Mouse (Mus musculus): ENCODE measurements around the gene Rcvrn. TPM values are rescaled to one million over a fixed set of nuclear protein-coding genes. Genes with fewer than 3 reads are reported as not detected.

Gene Rcvrn
- total RNA-seq, 2 experiments from 2014 or later: not detected

- intact Hi-C loops (cut with DNase I): no loop called here
- DNase-seq: no peak
These were observed 43.2 kb downstream of the Rcvrn start for GRCm38 (mm10) chr11:67738345-67738744.

GRCm38 (mm10) chr11:67738846-67739490 is 43.8 kb downstream of the Rcvrn start:
- intact Hi-C loops (cut with DNase I): no loop called here
- no peak for DNase-seq

GRCm38 (mm10) chr11:67741569-67741968 is 46.4 kb downstream of the Rcvrn start:
- intact Hi-C loops (cut with DNase I): no loop called here
- DNase-seq: no peak

Other genes with a start within 250 kb of the Rcvrn start
- 10 to 100 TPM; 10.2 to 10.3 TPM for gene Gas7, start 239.9 kb upstream of the Rcvrn start, total RNA-seq (2021)
- not detected for gene Glp2r, start 75.8 kb downstream of the Rcvrn start, total RNA-seq (2021)
- gene Gsg1l2, start 79.3 kb downstream of the Rcvrn start, total RNA-seq (2021): not detected
- gene Dhrs7c, start 102.9 kb downstream of the Rcvrn start, total RNA-seq (2021): 100 to 1,000 TPM; 208 to 239 TPM
- gene Usp43, start 226.8 kb downstream of the Rcvrn start, total RNA-seq (2021): 1 to 10 TPM; 3.0 to 3.1 TPM

Measured in heart, postnatal 36 days (tissue).